Mouse (Mus musculus) heart, adult 2 months (tissue): ENCODE data around the gene Aldh1l1. TPM values are rescaled to one million over a fixed set of nuclear protein-coding genes. Genes with fewer than 3 reads are reported as not detected.

Experiments used
- DNase-seq, 2 experiments: peaks; one replicate each; pipeline ENCODE4 v3.0.0; 2021
- H3K27ac ChIP-seq: fragments of 200-600 bp; 2 replicates; pipeline ENCODE4 v1.8.1; 2022
- H3K27me3 ChIP-seq: fragments of 200-500 bp; 2 replicates; pipeline ENCODE4 v1.6.1; 2012; ENCODE audit warnings: mild to moderate bottlenecking, low read length, inconsistent platforms, mixed read lengths; ENCODE audit not compliant: control insufficient read depth, insufficient read depth
- H3K36me3 ChIP-seq: fragments of 200-500 bp; 2 replicates; pipeline ENCODE4 v1.6.1; 2012; ENCODE audit warnings: low read length, inconsistent platforms; ENCODE audit not compliant: control insufficient read depth, insufficient read depth
- H3K4me1 ChIP-seq: fragments of 200-500 bp; 2 replicates; pipeline ENCODE4 v1.6.1; 2011; ENCODE audit warnings: low read length; ENCODE audit not compliant: control insufficient read depth, insufficient read depth
- H3K4me3 ChIP-seq: fragments of 200-600 bp; 2 replicates; pipeline ENCODE4 v1.8.1; 2022
- H3K79me2 ChIP-seq: fragments of 200-500 bp; replicated peaks from 2 replicates; pipeline ENCODE4 v1.6.1; 2012; ENCODE audit warnings: mild to moderate bottlenecking, inconsistent platforms, low read length, moderate library complexity, mixed read lengths; ENCODE audit not compliant: control insufficient read depth, insufficient read depth
- H3K9ac ChIP-seq: fragments of 200-500 bp; 2 replicates; pipeline ENCODE4 v1.6.1; 2012; ENCODE audit warnings: low read depth, mild to moderate bottlenecking, control low read depth, inconsistent platforms, low read length, mixed read lengths
- CTCF ChIP-seq: fragments of 200-600 bp; IDR thresholded peaks from 2 replicates; pipeline ENCODE4 v1.8.1; 2022; ENCODE audit warnings: antibody characterized with exemption, mild to moderate bottlenecking, moderate library complexity
- EP300 ChIP-seq: fragments of 200-500 bp; IDR thresholded peaks from 2 replicates; pipeline ENCODE4 v1.6.1; 2011; ENCODE audit warnings: low read depth, low read length, control low read depth; ENCODE audit not compliant: insufficient read depth
- POLR2A ChIP-seq: fragments of 200-500 bp; IDR thresholded peaks from 2 replicates; pipeline ENCODE4 v1.6.1; 2011; ENCODE audit warnings: mild to moderate bottlenecking, low read depth, low read length, control low read depth; ENCODE audit not compliant: insufficient read depth
- WGBS: fragments of 180-500 bp; shearing (Covaris S2); methylation state at CpG from one replicate; pipeline ENCODE4 v1.1.7; 2018; 5-methylcytosine and 5-hydroxymethylcytosine counted together
- intact Hi-C: fragments of 180-260 bp; cut with DNase I; formaldehyde crosslinking; loops from one replicate; pipeline ENCODE4 v1.15.1; 2025
- long read RNA-seq: library from polyadenylated mRNA; stranded (forward); transcript quantifications from one replicate; pipeline ENCODE4 v2.0.0, GENCODE M21; 2021
- polyA plus RNA-seq: library from polyadenylated mRNA; depleted of rRNA; stranded (reverse); fragments of >200 nt; gene quantifications from 2 replicates; pipeline ENCODE4 v1.2.3, GENCODE M21; 2012; rRNA removed
- total RNA-seq, 2 experiments: library from RNA; stranded (reverse); gene quantifications; 2 replicates each; pipeline ENCODE4 v1.2.3; 2021

Gene Aldh1l1
- 1 to 10 TPM; 2.5 to 3.7 TPM for total RNA-seq
- 3.2 and 7.5 TPM in 2 replicates for polyA plus RNA-seq
- long read RNA-seq, partial matches to known transcripts: 0 of 1 reads
- long read RNA-seq, other reads (novel, unspliced or antisense): 0 of 1 reads

DNA sequence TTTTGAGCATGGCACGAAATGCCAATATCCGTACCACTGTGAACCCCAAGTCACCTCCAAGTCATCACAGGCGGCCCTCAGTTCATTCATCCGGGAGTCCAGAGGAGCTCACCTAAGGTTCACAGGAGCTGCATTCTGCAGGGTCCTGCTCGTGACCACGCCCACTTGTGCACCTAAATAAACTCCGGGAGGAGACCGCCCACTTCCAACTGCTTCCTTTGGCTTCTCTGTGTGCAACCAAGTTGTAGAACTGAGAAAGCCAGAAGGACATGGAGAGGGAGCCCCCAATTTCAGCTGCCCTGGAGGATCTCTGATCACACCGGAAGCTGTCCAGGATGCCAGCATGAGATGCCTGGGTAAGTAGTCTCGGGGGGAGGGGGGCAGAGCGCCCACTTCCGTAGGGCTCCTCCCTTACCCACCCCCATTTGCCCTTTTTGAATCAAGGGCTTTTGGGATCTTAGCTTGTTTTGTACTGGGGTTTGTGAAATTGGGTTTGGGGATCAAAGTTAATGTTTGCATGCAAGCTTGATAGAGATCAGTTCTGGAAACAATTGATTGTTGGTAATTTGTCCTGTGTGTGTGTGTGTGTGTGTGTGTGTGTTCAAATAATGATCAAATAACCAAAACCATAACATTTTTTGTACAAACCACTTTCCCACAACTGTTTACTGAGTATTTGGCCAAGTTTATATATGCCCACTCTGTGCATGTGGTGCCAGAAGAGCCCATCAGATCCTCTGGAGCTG, at the start of gene Aldh1l1:
Gene Aldh1l1, plus strand, starts transcription at position 252 of the 746 bp plus-strand sequence.
- Histone ChIP-seq H3K27me3 (no peaks in the 10 kb centered on the region), H3K27ac (no peak within 1 kb of the TSS), H3K36me3 (no peaks in the 10 kb centered on the region), H3K79me2 (no peaks in the 10 kb centered on the region), H3K9ac (no peak within 1 kb of the TSS), H3K4me3 (no peak within 1 kb of the TSS), H3K4me1 (no peaks in the 10 kb centered on the region)
- DNase-seq: no peak
- WGBS: 81% methylated on average over 12 of the region's 12 CpGs
- TF ChIP-seq POLR2A (no peak), EP300 (no peak), CTCF (no peak)
- intact Hi-C loops: no loop called here

DNA sequence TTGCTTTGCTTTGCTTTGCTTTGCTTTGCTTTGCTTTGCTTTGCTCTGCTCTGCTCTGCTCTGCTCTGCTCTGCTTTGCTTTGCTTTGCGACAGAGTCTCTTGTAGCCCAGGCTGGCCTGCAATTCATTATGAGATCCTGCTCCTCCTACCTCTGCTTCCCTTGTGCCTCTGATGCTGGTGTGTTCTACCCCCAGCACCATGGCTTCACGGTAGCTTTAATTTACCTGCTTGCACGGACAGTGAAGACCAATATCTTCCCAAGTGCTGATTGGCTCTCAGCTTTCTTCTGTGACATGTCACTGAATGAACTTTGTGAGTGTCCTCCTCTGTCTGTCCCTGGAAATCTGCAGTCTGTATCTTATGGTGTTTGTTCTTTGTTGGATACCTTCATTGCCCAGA, 49.2 kb upstream of the Aldh1l1 start:
- 83% methylated on average over 3 of the region's 3 CpGs for WGBS
- Histone ChIP-seq H3K27ac (no peak overlapping the region), H3K36me3 (no peaks in the 10 kb centered on the region), H3K4me1 (no peaks in the 10 kb centered on the region), H3K9ac (no peak overlapping the region), H3K27me3 (no peaks in the 10 kb centered on the region), H3K4me3 (no peak overlapping the region), H3K79me2 (no peaks in the 10 kb centered on the region)
- no peak for TF ChIP-seq CTCF
- DNase-seq: no peak
- intact Hi-C loops: loop anchor here (10.0 kb wide), 1 partner anchor 138 kb away; no protein-coding TSS in a partner anchor

DNA sequence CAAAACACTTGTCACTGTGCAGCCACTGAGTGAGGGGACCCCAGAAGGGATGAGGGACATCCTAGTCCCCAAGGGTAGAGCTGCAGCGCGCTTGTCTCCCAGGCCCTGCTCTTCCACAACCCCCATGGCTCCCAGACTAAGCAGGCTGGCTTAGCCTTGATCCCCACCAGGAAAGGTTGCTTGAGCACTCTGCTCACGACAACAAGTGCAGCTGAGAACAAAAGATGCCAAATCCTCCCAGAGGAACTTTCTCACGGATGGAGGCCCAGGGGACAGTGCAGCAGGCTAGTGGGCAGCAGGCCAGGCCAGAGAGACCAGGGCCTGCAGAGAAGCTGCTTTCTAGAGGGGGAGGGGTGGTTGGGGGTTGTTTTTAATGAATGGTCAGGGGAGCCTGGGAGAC, 39.3 kb upstream of the Aldh1l1 start:
- Histone ChIP-seq H3K27ac (no peak overlapping the region), H3K27me3 (no peaks in the 10 kb centered on the region), H3K4me1 (no peaks in the 10 kb centered on the region; the same call in 1 of the 2 replicates), H3K9ac (no peak overlapping the region), H3K36me3 (no peaks in the 10 kb centered on the region), H3K4me3 (no peak overlapping the region), H3K79me2 (no peaks in the 10 kb centered on the region)
- 58% methylated on average over 4 of the region's 4 CpGs for WGBS
- intact Hi-C loops: no loop called here
- TF ChIP-seq EP300: no peak
- no peak for TF ChIP-seq CTCF
- no peak for TF ChIP-seq POLR2A
- DNase-seq: no peak

DNA sequence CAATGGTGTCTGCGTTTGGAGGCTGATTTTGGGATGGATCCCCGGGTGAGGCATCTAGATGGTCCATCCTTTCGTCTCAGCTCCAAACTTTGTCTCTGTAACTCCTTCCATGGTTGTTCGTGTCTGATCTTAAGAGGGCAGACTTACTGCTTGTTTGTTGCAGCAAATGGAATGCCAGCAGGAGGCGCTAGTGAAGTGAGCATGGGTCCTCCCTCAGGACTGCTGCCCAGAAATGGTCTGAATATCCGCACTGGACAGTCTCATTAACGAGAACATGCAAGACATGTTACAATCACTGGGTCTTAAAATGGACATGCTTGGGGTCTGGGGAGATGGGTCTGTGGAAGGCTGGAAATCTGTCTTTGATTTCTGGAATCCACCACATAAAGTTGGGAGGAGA, 36.0 kb upstream of the Aldh1l1 start:
- Histone ChIP-seq H3K27me3 (no peaks in the 10 kb centered on the region), H3K36me3 (no peaks in the 10 kb centered on the region), H3K4me3 (0 out of 2 replicates have a peak overlapping the region, but pooled peaks have one; percentile 19), H3K4me1 (no peaks in the 10 kb centered on the region; the same call in 1 of the 2 replicates), H3K9ac (no peak overlapping the region; the same call in 1 of the 2 replicates), H3K79me2 (no peaks in the 10 kb centered on the region), H3K27ac (peak overlapping the region; percentile 61)
- intact Hi-C loops: loop anchor here (1.0 kb wide), 1 partner anchor 65 kb away; no protein-coding TSS in a partner anchor
- peak; percentile 86 to 90 for DNase-seq
- 13% methylated on average over 7 of the region's 7 CpGs for WGBS
- TF ChIP-seq EP300 (peak; percentile 96), CTCF (peak; percentile 94), POLR2A (no peak)

DNA sequence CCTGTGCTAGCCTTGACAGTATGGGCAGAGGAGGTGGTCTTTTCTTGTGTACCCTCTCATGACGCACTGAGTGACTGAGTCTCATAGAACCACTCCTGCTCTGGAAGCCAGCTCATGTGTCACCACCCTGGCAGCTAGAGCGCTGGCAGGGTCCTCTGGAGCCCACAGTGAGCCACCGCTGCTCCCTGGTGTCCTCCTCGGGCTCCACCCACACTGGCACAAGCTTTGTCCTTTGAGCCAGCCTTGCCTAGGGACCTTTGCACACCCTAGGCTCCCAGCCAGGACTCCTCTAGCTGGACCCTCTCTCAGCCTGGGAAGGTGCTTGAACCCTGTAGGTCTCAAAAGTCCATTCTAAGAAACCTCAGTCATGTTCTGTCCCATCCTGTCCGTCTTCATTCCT, 35.5 kb upstream of the Aldh1l1 start:
- no peaks in the 10 kb centered on the region for H3K79me2 ChIP-seq
- DNase-seq: peak; percentile 73 to 86
- intact Hi-C loops: loop anchor here (1.0 kb wide), 1 partner anchor 65 kb away; no protein-coding TSS in a partner anchor
- H3K27ac ChIP-seq: peak overlapping the region; percentile 61
- H3K36me3 ChIP-seq: no peaks in the 10 kb centered on the region
- no peaks in the 10 kb centered on the region for H3K27me3 ChIP-seq
- 0 out of 2 replicates have a peak, but pooled peaks have one; percentile 12 for TF ChIP-seq EP300
- no peak for TF ChIP-seq POLR2A
- 43% methylated on average over 5 of the region's 5 CpGs for WGBS
- 0 out of 2 replicates have a peak overlapping the region, but pooled peaks have one; percentile 19 for H3K4me3 ChIP-seq
- H3K9ac ChIP-seq: no peak overlapping the region; the same call in 1 of the 2 replicates
- H3K4me1 ChIP-seq: no peaks in the 10 kb centered on the region; the same call in 1 of the 2 replicates

DNA sequence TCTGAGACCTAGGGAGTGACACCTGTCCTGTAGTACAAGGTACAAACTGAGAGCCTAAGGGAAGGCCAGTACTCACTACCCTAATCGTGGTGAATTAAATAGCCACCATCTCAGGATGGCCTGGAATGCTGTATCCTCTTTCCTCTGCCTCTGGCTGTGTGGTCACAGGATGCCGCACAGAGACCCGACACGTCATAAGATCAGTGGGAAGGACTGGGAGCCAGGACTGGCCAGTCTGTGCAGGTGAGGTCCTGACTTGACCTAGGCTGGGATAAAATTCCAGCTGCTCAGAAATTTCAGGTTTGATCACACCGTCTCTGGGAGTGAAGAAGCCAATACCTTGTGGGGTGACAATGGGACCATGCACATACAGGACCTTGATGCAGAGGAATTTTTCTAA, 34.7 kb upstream of the Aldh1l1 start:
- Histone ChIP-seq H3K9ac (no peak overlapping the region), H3K4me1 (no peaks in the 10 kb centered on the region; the same call in 1 of the 2 replicates), H3K4me3 (no peak overlapping the region), H3K79me2 (no peaks in the 10 kb centered on the region), H3K27me3 (no peaks in the 10 kb centered on the region), H3K27ac (no peak overlapping the region; the same call in 1 of the 2 replicates), H3K36me3 (no peaks in the 10 kb centered on the region)
- 79% methylated on average over 5 of the region's 5 CpGs for WGBS
- TF ChIP-seq EP300: no peak
- TF ChIP-seq POLR2A: no peak
- TF ChIP-seq CTCF: no peak
- DNase-seq: no peak
- intact Hi-C loops: no loop called here
